Mouse (Mus musculus) macrophage (primary cell): ENCODE data around the gene Fars2. TPM values are rescaled to one million over a fixed set of nuclear protein-coding genes. Genes with fewer than 3 reads are reported as not detected.

Experiments used
- H3K27ac ChIP-seq: fragments of 350-480 bp; formaldehyde crosslinking; 2 replicates; pipeline ENCODE4 v1.9.0; 2021
- H3K36me3 ChIP-seq: fragments of 350-480 bp; formaldehyde crosslinking; 2 replicates; pipeline ENCODE4 v1.9.0; 2021; ENCODE audit errors: inconsistent target
- H3K4me3 ChIP-seq: fragments of 350-480 bp; formaldehyde crosslinking; 2 replicates; pipeline ENCODE4 v1.9.0; 2021; ENCODE audit errors: inconsistent target
- H3K79me2 ChIP-seq: fragments of 350-480 bp; formaldehyde crosslinking; 2 replicates; pipeline ENCODE4 v1.9.0; 2021; ENCODE audit errors: inconsistent target
- WGBS: methylation state at CpG from one replicate; pipeline ENCODE4 v1.1.7; 2026; ENCODE audit warnings: inconsistent platforms; ENCODE audit not compliant: missing documents; 5-methylcytosine and 5-hydroxymethylcytosine counted together
- polyA plus RNA-seq: library from polyadenylated mRNA; stranded (reverse); fragments of 250-400 nt; gene quantifications from 3 replicates; pipeline ENCODE4 v1.2.4, GENCODE M21; 2018; ENCODE audit warnings: inconsistent platforms

Fars2 gene
- polyA plus RNA-seq, 1 experiment from 2014 or later: 31.1 TPM

DNA sequence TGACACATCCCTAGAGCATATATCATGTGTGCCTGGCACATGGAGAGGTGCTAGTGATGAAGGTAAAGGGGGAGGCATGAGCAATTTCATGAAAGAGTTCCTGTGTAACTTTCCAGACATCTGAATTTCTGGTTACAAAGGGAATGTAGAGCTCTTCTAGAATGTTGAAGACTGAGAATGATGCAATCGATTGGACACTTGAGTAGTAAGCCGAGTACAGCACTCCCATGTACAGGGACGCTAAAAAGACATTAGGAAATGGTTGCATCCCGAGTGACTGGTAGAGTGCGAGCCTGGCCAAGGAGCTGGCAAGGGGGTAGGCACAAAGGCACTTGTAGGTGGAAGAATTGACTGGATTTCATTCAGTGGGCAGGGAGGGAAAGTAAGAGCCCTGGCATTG is 102.3 kb downstream of the Fars2 start:
- no peak overlapping the region for H3K27ac ChIP-seq
- no peaks in the 10 kb centered on the region for H3K36me3 ChIP-seq
- H3K4me3 ChIP-seq: no peak overlapping the region
- no peaks in the 10 kb centered on the region for H3K79me2 ChIP-seq
- WGBS: 86% methylated on average over 5 of the region's 5 CpGs

DNA sequence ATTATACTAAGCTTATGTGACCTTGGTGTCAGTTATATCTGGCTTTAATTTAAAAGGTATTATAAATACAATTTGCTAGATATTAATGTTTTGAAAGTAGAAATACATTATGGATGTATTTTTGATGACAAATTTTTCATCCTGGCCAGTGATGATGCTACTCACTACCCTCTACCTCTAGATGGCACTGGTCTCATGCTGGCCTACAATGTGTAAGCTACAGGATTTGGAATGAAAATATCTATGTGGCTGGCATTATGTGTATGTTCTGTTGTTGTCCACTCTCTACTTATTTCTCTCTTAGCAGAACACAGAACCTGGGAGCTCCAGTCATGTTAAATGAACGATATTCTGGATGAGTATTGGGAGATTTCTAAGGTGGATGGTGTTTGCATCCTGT is 104.7 kb downstream of the Fars2 start:
- WGBS: 100% methylated on average over 1 of the region's 1 CpGs

DNA sequence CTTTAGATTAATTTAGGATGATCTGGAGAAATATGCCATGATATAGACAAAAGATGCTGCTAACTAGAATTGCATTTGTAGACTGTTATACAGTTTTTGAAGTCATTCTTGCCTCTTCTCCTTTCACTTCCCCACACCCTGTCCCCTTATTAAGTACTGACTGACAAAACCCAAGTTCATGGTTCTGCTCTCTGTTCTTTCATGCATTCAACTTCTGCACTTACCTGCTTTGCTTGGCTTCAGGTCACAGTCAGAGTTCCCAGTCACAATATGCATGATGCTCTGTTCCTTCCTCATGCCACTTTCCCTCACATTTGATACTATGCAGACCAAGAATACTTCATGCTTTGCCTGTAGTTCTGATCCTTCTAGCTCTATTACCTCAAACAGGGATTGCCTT is 105.5 kb downstream of the Fars2 start:
- H3K4me3 ChIP-seq: no peak overlapping the region
- no peak overlapping the region for H3K27ac ChIP-seq
- no peaks in the 10 kb centered on the region for H3K36me3 ChIP-seq
- no peaks in the 10 kb centered on the region for H3K79me2 ChIP-seq

More for the DNA sequence above, 104.7 kb downstream of the Fars2 start:
- Histone ChIP-seq H3K79me2 (no peaks in the 10 kb centered on the region), H3K27ac (no peak overlapping the region), H3K36me3 (no peaks in the 10 kb centered on the region), H3K4me3 (no peak overlapping the region)

DNA sequence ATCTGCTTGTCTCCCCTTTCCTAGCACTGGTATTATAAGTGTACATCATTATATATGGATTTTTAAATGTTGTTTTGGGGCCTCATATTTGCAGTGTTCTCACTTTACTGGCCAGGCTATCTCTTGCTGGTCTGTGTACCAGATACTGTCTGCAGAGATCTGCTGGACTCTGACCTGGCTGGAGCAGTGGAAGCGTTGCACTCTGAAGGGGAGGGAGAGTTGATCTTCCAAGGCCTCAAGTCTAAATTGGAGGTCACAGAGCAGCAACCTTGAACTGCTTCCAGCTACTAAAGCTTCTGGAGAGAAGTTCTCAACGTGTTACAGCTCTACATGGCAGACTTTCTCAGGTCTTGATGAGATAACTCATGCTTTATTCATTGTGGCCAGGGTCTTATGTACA is 107.2 kb downstream of the Fars2 start:
- no peak overlapping the region for H3K4me3 ChIP-seq
- no peaks in the 10 kb centered on the region for H3K79me2 ChIP-seq
- no peak overlapping the region for H3K27ac ChIP-seq
- 92% methylated on average over 2 of the region's 2 CpGs for WGBS
- H3K36me3 ChIP-seq: no peaks in the 10 kb centered on the region

DNA sequence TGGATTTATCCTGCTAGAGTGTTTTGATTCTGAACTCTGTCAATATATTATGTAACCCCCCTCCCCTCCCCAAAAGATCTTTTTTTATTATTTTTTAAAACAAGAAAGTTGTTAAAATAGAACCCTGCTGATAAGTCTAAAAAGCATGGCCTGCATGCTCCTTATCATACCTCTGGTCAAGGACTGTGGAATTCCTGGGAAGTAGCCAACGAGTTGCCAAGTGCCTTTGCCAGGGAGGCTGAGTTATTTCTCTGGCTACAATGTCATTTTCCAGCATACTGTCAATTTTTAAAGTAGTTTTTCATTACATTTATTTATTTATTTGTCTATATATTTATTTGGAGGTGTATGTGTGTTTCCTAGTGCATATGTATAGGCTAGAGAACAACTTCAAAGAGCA is 125.0 kb downstream of the Fars2 start:
- H3K36me3 ChIP-seq: no peaks in the 10 kb centered on the region
- no peak overlapping the region for H3K4me3 ChIP-seq
- WGBS: 90% methylated on average over 1 of the region's 1 CpGs
- H3K27ac ChIP-seq: no peak overlapping the region
- no peaks in the 10 kb centered on the region for H3K79me2 ChIP-seq

DNA sequence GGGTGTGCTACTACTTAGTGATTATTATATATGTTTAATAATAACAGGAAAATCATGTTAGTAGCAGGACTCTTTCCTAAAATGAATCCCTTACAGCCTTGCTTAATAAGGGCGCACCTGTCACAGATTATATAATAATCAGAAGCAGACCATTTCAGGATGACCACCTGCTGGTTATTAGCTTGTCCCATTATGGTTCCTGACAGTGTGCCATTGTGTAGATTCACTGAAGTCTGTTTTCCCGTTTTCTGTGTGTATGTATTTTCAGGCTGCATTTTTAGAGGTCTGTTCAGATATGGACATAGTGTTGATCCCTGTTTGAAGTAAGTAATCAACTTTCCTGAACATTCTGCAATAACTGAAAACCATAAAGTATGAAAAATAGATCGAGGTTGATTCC is 136.7 kb downstream of the Fars2 start:
- no peaks in the 10 kb centered on the region for H3K79me2 ChIP-seq
- H3K27ac ChIP-seq: no peak overlapping the region
- WGBS: 97% methylated on average over 3 of the region's 3 CpGs
- H3K4me3 ChIP-seq: no peak overlapping the region
- no peaks in the 10 kb centered on the region for H3K36me3 ChIP-seq

DNA sequence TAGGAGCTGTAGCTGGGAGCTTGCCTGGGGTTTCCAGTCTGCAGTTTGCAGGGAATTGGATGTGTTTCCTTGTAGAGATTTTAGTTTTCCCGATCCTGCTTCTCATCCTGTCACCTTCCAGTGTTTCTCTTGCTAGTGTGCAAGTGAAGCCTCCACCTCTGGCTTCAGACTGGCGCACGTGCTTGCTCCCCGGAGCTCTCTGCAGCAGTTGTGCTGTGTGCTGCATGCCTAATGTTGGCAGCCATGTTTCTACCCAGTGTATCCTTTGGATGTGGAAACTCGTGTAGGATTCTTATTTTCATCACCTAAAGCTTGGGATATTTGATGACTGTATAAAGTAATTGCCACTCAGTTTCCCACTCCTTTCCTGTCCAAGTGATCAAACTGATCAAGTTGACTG is 140.0 kb downstream of the Fars2 start:
- no peaks in the 10 kb centered on the region for H3K79me2 ChIP-seq
- no peaks in the 10 kb centered on the region for H3K36me3 ChIP-seq
- no peak overlapping the region for H3K4me3 ChIP-seq
- no peak overlapping the region for H3K27ac ChIP-seq
- 91% methylated on average over 5 of the region's 5 CpGs for WGBS

DNA sequence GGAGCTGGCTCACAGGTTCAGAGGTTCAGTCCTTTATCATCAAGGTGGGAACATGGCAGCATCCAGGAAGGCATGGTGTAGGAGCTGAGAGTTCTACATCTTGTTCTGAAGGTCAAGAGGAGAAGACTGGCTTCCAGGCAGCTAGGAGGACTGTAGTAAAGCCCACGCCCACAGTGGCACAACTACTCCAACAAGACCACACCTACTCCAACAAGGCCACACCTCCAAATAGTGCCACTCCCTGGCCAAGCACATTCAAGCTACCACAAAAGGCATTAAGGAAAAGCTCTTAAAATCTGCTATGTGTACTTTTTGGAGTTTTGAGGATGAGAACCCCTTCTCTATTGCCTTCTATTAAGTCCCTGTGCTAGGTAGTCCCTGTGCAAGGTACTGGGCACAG is 142.5 kb downstream of the Fars2 start:
- H3K79me2 ChIP-seq: no peaks in the 10 kb centered on the region
- no peaks in the 10 kb centered on the region for H3K36me3 ChIP-seq
- no peak overlapping the region for H3K4me3 ChIP-seq
- no CpG with 5 or more reads among the region's 1 CpGs for WGBS
- no peak overlapping the region for H3K27ac ChIP-seq

DNA sequence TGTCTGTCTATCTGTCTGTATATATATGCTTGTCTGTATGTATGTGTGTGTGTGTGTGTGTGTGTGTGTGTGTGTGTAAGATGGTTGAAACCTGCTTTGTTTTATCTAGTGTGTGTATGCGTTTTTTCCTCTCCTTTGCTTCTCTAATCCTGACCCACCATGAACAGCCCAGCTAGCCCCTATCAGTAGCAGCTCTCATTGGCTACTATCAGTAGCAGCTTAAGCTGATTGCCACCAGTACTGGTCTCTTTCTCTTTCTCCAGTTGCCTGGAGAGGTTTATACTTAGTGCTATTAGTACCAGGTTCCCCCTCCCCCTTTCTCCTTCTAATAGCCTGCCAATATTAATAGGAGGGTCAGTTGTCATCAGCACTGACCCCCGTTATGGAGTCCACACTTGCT is 144.1 kb downstream of the Fars2 start:
- H3K4me3 ChIP-seq: no peak overlapping the region
- no peaks in the 10 kb centered on the region for H3K79me2 ChIP-seq
- WGBS: 95% methylated on average over 2 of the region's 2 CpGs
- H3K27ac ChIP-seq: no peak overlapping the region
- H3K36me3 ChIP-seq: no peaks in the 10 kb centered on the region

DNA sequence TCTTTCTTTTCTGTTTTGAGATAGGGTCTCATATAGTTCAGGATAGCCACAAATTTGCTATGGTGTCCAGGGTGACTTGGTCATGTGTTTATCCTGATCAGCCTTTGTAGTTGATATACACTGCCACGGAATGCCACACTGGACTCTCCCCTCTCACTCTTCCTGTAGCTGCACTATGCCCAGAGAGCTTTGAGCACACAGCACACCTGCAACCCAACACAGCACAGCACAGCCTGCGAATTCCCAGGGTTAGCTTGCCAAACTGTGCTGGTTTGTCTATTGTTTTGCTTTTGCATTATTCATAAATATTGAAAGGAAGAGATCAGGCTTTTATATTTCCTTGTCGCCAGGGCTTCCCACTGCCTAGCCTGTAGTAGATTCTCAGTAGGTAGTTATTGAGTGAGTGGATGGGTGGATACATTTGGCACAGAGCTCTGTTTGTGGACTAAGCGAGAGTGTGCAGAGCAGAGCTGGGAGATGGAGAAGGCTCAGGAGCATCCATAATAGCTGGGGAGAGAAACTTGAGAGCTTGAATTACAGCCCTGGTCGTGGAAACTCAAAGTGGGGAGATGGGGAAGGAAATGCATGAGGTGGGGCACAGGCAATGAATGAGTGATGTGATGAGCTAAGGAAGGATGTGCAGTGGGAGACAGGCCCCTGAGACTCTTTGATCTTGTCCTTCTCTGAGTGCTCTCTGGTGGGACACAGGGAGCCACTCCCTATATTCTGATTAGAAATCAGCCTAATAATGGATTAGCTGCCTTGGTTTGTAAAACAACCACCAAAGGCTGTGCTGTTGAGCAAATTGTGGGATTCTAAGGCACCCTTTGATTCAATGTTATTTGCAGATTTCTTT is 146.3 kb downstream of the Fars2 start:
- Histone ChIP-seq H3K36me3 (no peaks in the 10 kb centered on the region), H3K79me2 (no peaks in the 10 kb centered on the region)
- 84% methylated on average over 4 of the region's 5 CpGs for WGBS

DNA sequence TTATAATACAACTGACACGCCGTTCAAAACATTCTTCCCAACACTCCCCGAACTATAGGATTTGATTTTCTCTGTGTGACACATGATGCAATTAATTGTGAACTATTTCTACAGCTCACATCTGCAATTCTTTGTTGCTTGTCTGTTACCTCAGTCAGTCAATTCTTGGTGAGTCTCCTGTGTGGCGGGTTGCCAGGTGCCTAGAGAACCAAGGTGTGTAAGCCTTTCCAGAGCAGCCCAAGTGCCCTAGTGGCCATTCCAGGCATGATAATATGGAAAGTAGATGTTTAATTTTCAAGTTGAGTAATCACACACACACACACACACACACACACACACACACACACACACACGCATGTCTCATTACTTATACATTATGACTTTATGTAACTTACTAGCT is 147.2 kb downstream of the Fars2 start:
- H3K4me3 ChIP-seq: no peak overlapping the region
- 91% methylated on average over 4 of the region's 5 CpGs for WGBS
- no peaks in the 10 kb centered on the region for H3K36me3 ChIP-seq
- no peak overlapping the region for H3K27ac ChIP-seq
- H3K79me2 ChIP-seq: no peaks in the 10 kb centered on the region

More for the DNA sequence above, 146.3 kb downstream of the Fars2 start:
- Histone ChIP-seq H3K4me3 (no peak overlapping the region), H3K27ac (no peak overlapping the region)

DNA sequence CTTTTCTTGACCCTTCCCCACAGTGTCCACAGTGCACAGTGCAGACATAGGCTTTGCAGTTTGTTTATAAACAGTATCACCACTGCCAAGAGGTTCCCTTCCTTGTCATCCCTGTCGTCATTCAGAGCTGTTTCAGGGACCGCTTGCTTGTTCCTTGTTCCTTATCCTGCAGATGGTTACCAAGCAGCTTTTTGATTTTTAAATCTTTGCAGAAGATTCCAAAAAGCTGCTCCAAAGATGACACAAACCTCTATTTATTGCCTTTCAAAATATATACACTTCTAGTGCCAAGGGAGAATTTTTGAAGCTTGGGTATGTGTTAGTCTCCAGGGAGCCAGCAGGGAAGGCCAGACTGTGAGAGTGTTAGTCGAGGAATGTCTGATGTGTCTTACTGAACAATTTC is 148.1 kb downstream of the Fars2 start:
- Histone ChIP-seq H3K79me2 (no peaks in the 10 kb centered on the region), H3K4me3 (no peak overlapping the region), H3K27ac (no peak overlapping the region), H3K36me3 (no peaks in the 10 kb centered on the region)
- WGBS: 92% methylated on average over 3 of the region's 3 CpGs

DNA sequence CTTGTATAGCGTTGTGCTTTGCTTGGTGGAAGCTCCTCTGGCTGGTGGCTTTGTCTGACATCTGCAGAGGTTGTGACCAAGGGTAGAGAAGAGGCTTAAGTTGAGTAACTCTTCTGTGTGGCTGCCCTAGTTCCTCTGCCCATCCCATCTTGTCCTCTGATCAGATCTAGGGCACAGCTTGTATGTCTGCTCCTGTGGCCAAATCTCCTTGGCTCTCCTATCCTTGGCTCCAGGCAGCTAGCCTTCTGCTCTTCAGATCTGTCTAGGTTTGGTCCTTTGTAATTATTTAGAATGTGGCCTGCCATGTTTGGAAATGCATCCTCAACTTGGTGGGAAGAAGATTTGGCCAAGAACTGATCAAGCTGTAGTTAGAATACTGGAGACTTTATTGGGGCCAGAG is 150.2 kb downstream of the Fars2 start:
- H3K4me3 ChIP-seq: no peak overlapping the region
- 93% methylated on average over 1 of the region's 1 CpGs for WGBS
- H3K27ac ChIP-seq: no peak overlapping the region
- no peaks in the 10 kb centered on the region for H3K36me3 ChIP-seq
- no peaks in the 10 kb centered on the region for H3K79me2 ChIP-seq

DNA sequence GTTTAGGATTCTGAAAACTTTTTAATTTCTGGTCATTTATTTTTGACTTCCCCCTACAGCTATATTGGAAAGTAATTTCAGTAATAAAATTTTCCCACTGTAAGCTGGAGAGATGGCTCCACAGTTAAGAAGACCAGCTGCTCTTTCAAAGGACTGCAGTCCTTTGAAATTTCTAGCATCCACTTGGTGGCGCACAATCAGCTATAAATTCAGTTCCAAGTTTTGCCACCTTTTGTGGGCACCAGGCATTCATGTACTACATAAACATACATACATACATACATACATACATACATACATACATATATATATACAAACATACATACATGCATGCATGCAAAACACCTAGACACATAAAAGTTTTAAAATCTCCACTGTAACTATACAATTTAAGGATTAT is 153.7 kb downstream of the Fars2 start:
- H3K27ac ChIP-seq: no peak overlapping the region
- no peaks in the 10 kb centered on the region for H3K36me3 ChIP-seq
- H3K79me2 ChIP-seq: no peaks in the 10 kb centered on the region
- 100% methylated on average over 1 of the region's 1 CpGs for WGBS
- H3K4me3 ChIP-seq: no peak overlapping the region

DNA sequence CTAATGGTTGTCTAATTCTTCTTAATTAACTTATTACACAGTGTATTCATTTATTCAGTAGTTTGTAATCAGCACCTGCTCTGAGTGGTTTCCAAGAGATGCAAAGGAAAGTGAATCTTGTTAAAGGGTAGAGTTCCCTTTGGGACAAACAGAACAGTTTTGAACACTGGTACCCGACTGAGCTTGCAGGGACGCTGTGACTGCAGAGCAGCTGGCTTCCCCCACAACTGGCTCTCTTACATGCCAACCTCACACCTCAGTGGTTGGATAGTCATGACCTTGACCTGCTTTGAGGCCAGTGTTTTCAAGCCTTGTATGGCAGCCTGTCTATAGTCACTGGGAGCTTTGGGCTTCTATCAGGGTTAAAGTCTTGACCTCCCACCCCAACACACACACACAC is 156.3 kb downstream of the Fars2 start:
- Histone ChIP-seq H3K36me3 (no peaks in the 10 kb centered on the region), H3K79me2 (no peaks in the 10 kb centered on the region)

DNA sequence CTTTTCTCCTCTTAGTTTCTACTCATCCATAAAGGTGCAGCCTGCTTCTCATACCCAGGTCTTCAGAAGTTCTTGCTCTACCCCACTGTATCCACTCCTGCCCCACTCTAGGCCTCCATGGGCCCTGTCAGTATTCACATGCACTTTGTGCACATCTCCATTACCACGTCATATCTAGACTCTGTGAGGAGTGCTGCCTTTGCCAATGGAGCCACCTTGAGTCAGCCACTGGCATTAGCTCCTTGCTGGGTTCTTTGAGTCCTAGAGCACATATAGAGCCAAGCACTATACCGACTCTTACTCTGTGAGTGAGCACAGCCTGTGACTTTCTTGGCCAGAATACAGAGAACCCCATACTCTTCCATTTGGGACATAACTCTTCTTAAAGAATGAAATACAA is 159.0 kb downstream of the Fars2 start:
- WGBS: 79% methylated on average over 2 of the region's 2 CpGs
- Histone ChIP-seq H3K36me3 (no peaks in the 10 kb centered on the region), H3K4me3 (no peak overlapping the region), H3K27ac (no peak overlapping the region), H3K79me2 (no peaks in the 10 kb centered on the region)

More for the DNA sequence above, 156.3 kb downstream of the Fars2 start:
- Histone ChIP-seq H3K4me3 (no peak overlapping the region), H3K27ac (no peak overlapping the region)
- 100% methylated on average over 2 of the region's 2 CpGs for WGBS
